Mouse (Mus musculus) heart, adult 18-20 months (tissue): ENCODE results near the gene Cwf19l1. TPM values are rescaled to one million over a fixed set of nuclear protein-coding genes. Genes with fewer than 3 reads are reported as not detected.
A peak's percentile ranks its signal among the peaks of the same experiment; 100 is the strongest.
"Not testable (repeated sequence)": the region's sequence is repeated elsewhere in the genome, so short reads cannot be mapped to it uniquely, and the experiment has no call there.

ENCODE experiments used
- DNase-seq, 2 experiments: peaks; one replicate each; pipeline ENCODE4 v3.0.0; 2021 to 2022; ENCODE audit warnings: mixed read lengths in 1 of 2
- long read RNA-seq, 2 experiments: library from polyadenylated mRNA; stranded (forward); transcript quantifications; one replicate each; pipeline ENCODE4 v2.0.0; 2021
- total RNA-seq, 2 experiments: library from RNA; stranded (reverse); gene quantifications; 2 replicates each; pipeline ENCODE4 v1.2.3; 2021

Cwf19l1 gene
- 1 to 10 TPM; 9.0 to 9.1 TPM for total RNA-seq
- long read RNA-seq, experiment 1, partial matches to known transcripts, result 2 of 5 reads
- long read RNA-seq, experiment 1, other reads (novel, unspliced or antisense), result 1 of 5 reads
- long read RNA-seq, experiment 2, partial matches to known transcripts, result 1 of 1 reads
- long read RNA-seq, experiment 2, other reads (novel, unspliced or antisense), result 0 of 1 reads

GRCm38 (mm10) chr19:44135072-44135959 lies at the start of gene Cwf19l1:
Gene Cwf19l1, minus strand, starts transcription at chr19:44135876.
- DNase-seq, result peak; percentile 89 to 92

GRCm38 (mm10) chr19:44183968-44184367 lies 48.3 kb upstream of the Cwf19l1 start:
- DNase-seq, result no peak

GRCm38 (mm10) chr19:44180502-44180901 lies 44.8 kb upstream of the Cwf19l1 start:
- no peak for DNase-seq

GRCm38 (mm10) chr19:44176741-44177140 lies 41.1 kb upstream of the Cwf19l1 start:
- DNase-seq, result no peak

- no peak for DNase-seq
Measured at GRCm38 (mm10) chr19:44174835-44175234, 39.2 kb upstream of the Cwf19l1 start.

GRCm38 (mm10) chr19:44161515-44161914 lies 25.8 kb upstream of the Cwf19l1 start:
- no peak for DNase-seq

GRCm38 (mm10) chr19:44159386-44159785 lies 23.7 kb upstream of the Cwf19l1 start:
- DNase-seq, result no peak

GRCm38 (mm10) chr19:44157005-44157404 lies 21.3 kb upstream of the Cwf19l1 start:
- DNase-seq, result no peak

- no peak for DNase-seq
Measured at GRCm38 (mm10) chr19:44153781-44154180, 18.1 kb upstream of the Cwf19l1 start.

- DNase-seq, result no peak
Measured at GRCm38 (mm10) chr19:44148991-44149390, 13.3 kb upstream of the Cwf19l1 start.

- no peak for DNase-seq
Measured at GRCm38 (mm10) chr19:44148345-44148744, 12.7 kb upstream of the Cwf19l1 start.

- no peak for DNase-seq
Measured at GRCm38 (mm10) chr19:44146951-44147350, 11.3 kb upstream of the Cwf19l1 start.

- DNase-seq, result no peak
Measured at GRCm38 (mm10) chr19:44146568-44146879, 10.8 kb upstream of the Cwf19l1 start.

GRCm38 (mm10) chr19:44145702-44146567 lies 10.3 kb upstream of the Cwf19l1 start, which contains the start of gene Bloc1s2:
Gene Bloc1s2, minus strand, starts transcription at chr19:44146446.
- peak; percentile 92 to 93 for DNase-seq

GRCm38 (mm10) chr19:44144366-44144765 lies 8.7 kb upstream of the Cwf19l1 start:
- DNase-seq, result peak in 1 of 2 experiments; percentile 18

GRCm38 (mm10) chr19:44135960-44136485 lies 347 bp upstream of the Cwf19l1 start:
- peak in 1 of 2 experiments; percentile 22 for DNase-seq

- DNase-seq, result no peak
Measured at GRCm38 (mm10) chr19:44132917-44133316, 2.8 kb downstream of the Cwf19l1 start.

- DNase-seq, result no peak
Measured at GRCm38 (mm10) chr19:44128560-44128959, 7.1 kb downstream of the Cwf19l1 start.

- no peak for DNase-seq
Measured at GRCm38 (mm10) chr19:44127729-44128497, 7.8 kb downstream of the Cwf19l1 start.

GRCm38 (mm10) chr19:44121137-44121536 lies 14.5 kb downstream of the Cwf19l1 start:
- no peak for DNase-seq

- DNase-seq, result not testable (repeated sequence)
Measured at GRCm38 (mm10) chr19:44120686-44121085, 15.0 kb downstream of the Cwf19l1 start.
